Mouse (Mus musculus) forebrain, embryonic 11.5 days (tissue): ENCODE data around the gene Rps6kb2. TPM values are rescaled to one million over a fixed set of nuclear protein-coding genes. Genes with fewer than 3 reads are reported as not detected.

ENCODE experiments used
- ATAC-seq: fragments of 200-750 bp; cut with Nextera tagmentation; replicated peaks from 2 replicates; pipeline ENCODE4 v1.8.0; 2017; ENCODE audit warnings: moderate TSS enrichment; ENCODE audit not compliant: low FRiP score
- DNase-seq: peaks from one replicate; pipeline ENCODE4 v3.0.0-alpha.2; 2017; ENCODE audit warnings: low spot score
- H3K27ac ChIP-seq: fragments of 300-500 bp; sonication (generic); 2 replicates; pipeline ENCODE4 v1.5.1; 2014; ENCODE audit warnings: low read depth, low read length
- H3K27me3 ChIP-seq: fragments of 300-500 bp; sonication (generic); 2 replicates; pipeline ENCODE4 v1.6.1; 2014; ENCODE audit warnings: mild to moderate bottlenecking, low read length, mixed read lengths; ENCODE audit not compliant: control insufficient read depth, insufficient read depth
- H3K36me3 ChIP-seq: fragments of 300-500 bp; sonication (generic); 2 replicates; pipeline ENCODE4 v1.6.1; 2014; ENCODE audit warnings: mild to moderate bottlenecking, low read length, moderate library complexity, mixed read lengths; ENCODE audit not compliant: control insufficient read depth, insufficient read depth
- H3K4me1 ChIP-seq: fragments of 300-500 bp; sonication (generic); replicated peaks from 2 replicates; pipeline ENCODE4 v1.6.1; 2014; ENCODE audit warnings: low read length, mixed read lengths; ENCODE audit not compliant: control insufficient read depth, insufficient read depth
- H3K4me2 ChIP-seq: fragments of 300-500 bp; sonication (generic); 2 replicates; pipeline ENCODE4 v1.6.1; 2014; ENCODE audit warnings: low read depth, mild to moderate bottlenecking, low read length, moderate library complexity, mixed read lengths; ENCODE audit not compliant: severe bottlenecking
- H3K4me3 ChIP-seq: fragments of 300-500 bp; sonication (generic); 2 replicates; pipeline ENCODE4 v1.5.1; 2014; ENCODE audit warnings: low read depth, low read length
- H3K9ac ChIP-seq: fragments of 300-500 bp; sonication (generic); 2 replicates; pipeline ENCODE4 v1.6.1; 2014; ENCODE audit warnings: low read length
- H3K9me3 ChIP-seq: fragments of 300-500 bp; sonication (generic); 2 replicates; pipeline ENCODE4 v1.6.1; 2016; ENCODE audit warnings: low read length, mixed read lengths; ENCODE audit not compliant: control insufficient read depth
- WGBS: fragments of 180-500 bp; shearing (Covaris S2); extraction: QIAGEN DNeasy Blood & Tissue Kit; methylation state at CpG from one replicate; pipeline ENCODE4 v1.1.7; 2014; 5-methylcytosine and 5-hydroxymethylcytosine counted together
- polyA plus RNA-seq: library from polyadenylated mRNA; unstranded; fragments of >200 nt; fragmentation: Nextera tagmentation; extraction: Ambion mirVana; gene quantifications from 2 replicates; pipeline ENCODE4 v1.2.1, GENCODE M21; 2014

The Rps6kb2 gene
- polyA plus RNA-seq, 1 experiment from 2014 or later: 55.8 TPM

GRCm38 (mm10) chr19:4175368-4175947 lies 12.3 kb upstream of the Rps6kb2 start, which contains the start of gene Carns1:
Carns1 (minus strand) TSS chr19:4175479.
- Histone ChIP-seq H3K27ac (no peak within 1 kb of the TSS), H3K9ac (peak within 1 kb of the TSS; percentile 52), H3K4me3 (no peak within 1 kb of the TSS), H3K36me3 (no peaks in the 10 kb centered on the region), H3K27me3 (no peaks in the 10 kb centered on the region), H3K4me2 (peak within 1 kb of the TSS; percentile 36), H3K9me3 (no peaks in the 10 kb centered on the region), H3K4me1 (peaks cover 9% of the 10 kb centered on the region; the same call in 1 of the 2 replicates)
- DNase-seq (no peak), ATAC-seq (0 out of 2 replicates have a peak, but pooled peaks have one; percentile 39)
- WGBS: 4% methylated on average over 11 of the region's 11 CpGs

GRCm38 (mm10) chr19:4172925-4173324 lies 9.8 kb upstream of the Rps6kb2 start:
- Histone ChIP-seq H3K4me2 (no peak overlapping the region), H3K27ac (no peak overlapping the region), H3K9me3 (no peaks in the 10 kb centered on the region), H3K4me1 (peaks cover 15% of the 10 kb centered on the region), H3K9ac (no peak overlapping the region), H3K4me3 (no peak overlapping the region), H3K36me3 (no peaks in the 10 kb centered on the region), H3K27me3 (no peaks in the 10 kb centered on the region)
- WGBS: 61% methylated on average over 11 of the region's 11 CpGs
- ATAC-seq (no peak), DNase-seq (no peak)

- Histone ChIP-seq H3K9ac (no peak overlapping the region), H3K4me2 (no peak overlapping the region), H3K36me3 (no peaks in the 10 kb centered on the region), H3K27ac (no peak overlapping the region), H3K9me3 (no peaks in the 10 kb centered on the region), H3K27me3 (no peaks in the 10 kb centered on the region), H3K4me1 (peaks cover 15% of the 10 kb centered on the region), H3K4me3 (no peak overlapping the region)
- no peak for ATAC-seq
- DNase-seq: no peak
- 68% methylated on average over 13 of the region's 13 CpGs for WGBS
Measured at GRCm38 (mm10) chr19:4171393-4172290, 8.5 kb upstream of the Rps6kb2 start.

GRCm38 (mm10) chr19:4170723-4171392 lies 7.7 kb upstream of the Rps6kb2 start:
- Histone ChIP-seq H3K4me2 (no peak overlapping the region), H3K4me3 (no peak overlapping the region), H3K36me3 (no peaks in the 10 kb centered on the region), H3K9me3 (no peaks in the 10 kb centered on the region), H3K4me1 (peaks cover 13% of the 10 kb centered on the region), H3K27me3 (no peaks in the 10 kb centered on the region), H3K9ac (no peak overlapping the region), H3K27ac (no peak overlapping the region)
- WGBS: 88% methylated on average over 10 of the region's 10 CpGs
- DNase-seq: no peak
- ATAC-seq: no peak

- H3K4me1 ChIP-seq: peaks cover 6% of the 10 kb centered on the region
- ATAC-seq (peak; percentile 63), DNase-seq (no peak)
- WGBS: 10% methylated on average over 27 of the region's 27 CpGs
- H3K4me3 ChIP-seq: peak overlapping the region; percentile 37
- H3K4me2 ChIP-seq: peak overlapping the region; percentile 92
- no peaks in the 10 kb centered on the region for H3K9me3 ChIP-seq
- no peaks in the 10 kb centered on the region for H3K27me3 ChIP-seq
- peak overlapping the region; percentile 67 for H3K27ac ChIP-seq
- peak overlapping the region; percentile 75 for H3K9ac ChIP-seq
- no peaks in the 10 kb centered on the region for H3K36me3 ChIP-seq
Measured at GRCm38 (mm10) chr19:4169810-4170209, 6.7 kb upstream of the Rps6kb2 start.

GRCm38 (mm10) chr19:4169378-4169784 lies 6.2 kb upstream of the Rps6kb2 start:
- Histone ChIP-seq H3K9ac (peak overlapping the region; percentile 75), H3K4me2 (peak overlapping the region; percentile 92), H3K36me3 (no peaks in the 10 kb centered on the region), H3K9me3 (no peaks in the 10 kb centered on the region), H3K27ac (peak overlapping the region; percentile 67), H3K4me1 (peaks cover 6% of the 10 kb centered on the region), H3K4me3 (peak overlapping the region; percentile 37), H3K27me3 (no peaks in the 10 kb centered on the region)
- DNase-seq (peak; percentile 100), ATAC-seq (peak; percentile 94)
- WGBS: under 1% methylated on average over 42 of the region's 43 CpGs

- Histone ChIP-seq H3K4me3 (no peak overlapping the region), H3K27ac (no peak overlapping the region), H3K4me1 (peaks cover 12% of the 10 kb centered on the region), H3K27me3 (no peaks in the 10 kb centered on the region), H3K36me3 (no peaks in the 10 kb centered on the region), H3K9me3 (no peaks in the 10 kb centered on the region), H3K9ac (no peak overlapping the region), H3K4me2 (no peak overlapping the region)
- no peak for ATAC-seq
- no peak for DNase-seq
- WGBS: 88% methylated on average over 9 of the region's 9 CpGs
Measured at GRCm38 (mm10) chr19:4166678-4167476, 3.7 kb upstream of the Rps6kb2 start.

GRCm38 (mm10) chr19:4164721-4165120 lies 1.6 kb upstream of the Rps6kb2 start:
- peaks cover 7% of the 10 kb centered on the region for H3K4me1 ChIP-seq
- ATAC-seq: no peak
- no peaks in the 10 kb centered on the region for H3K9me3 ChIP-seq
- H3K4me2 ChIP-seq: no peak overlapping the region
- H3K27me3 ChIP-seq: no peaks in the 10 kb centered on the region
- 73% methylated on average over 2 of the region's 2 CpGs for WGBS
- H3K27ac ChIP-seq: no peak overlapping the region
- H3K9ac ChIP-seq: no peak overlapping the region
- H3K36me3 ChIP-seq: no peaks in the 10 kb centered on the region; the same call in 1 of the 2 replicates
- DNase-seq: no peak
- no peak overlapping the region for H3K4me3 ChIP-seq
